Mouse (Mus musculus) cerebellum, postnatal 4 days (tissue): ENCODE measurements around the gene Xlr5a.
"Not testable (repeated sequence)": the region's sequence is repeated elsewhere in the genome, so short reads cannot be mapped to it uniquely, and the experiment has no call there.

Experiments used
- DNase-seq, 2 experiments: peaks; one replicate each; pipeline ENCODE4 v3.0.0; 2022; ENCODE audit warnings: low spot score in 2 of 2, mixed read lengths in 1 of 2

The Xlr5a gene

GRCm38 (mm10) chrX:73292876-73293275 is at the start of gene Xlr5a, which contains the start of gene Xlr5c:
Gene Xlr5a, minus strand, starts transcription at chrX:73292976.
Gene Xlr5c, minus strand, starts transcription at chrX:73292976.
- not testable (repeated sequence) for DNase-seq

DNA sequence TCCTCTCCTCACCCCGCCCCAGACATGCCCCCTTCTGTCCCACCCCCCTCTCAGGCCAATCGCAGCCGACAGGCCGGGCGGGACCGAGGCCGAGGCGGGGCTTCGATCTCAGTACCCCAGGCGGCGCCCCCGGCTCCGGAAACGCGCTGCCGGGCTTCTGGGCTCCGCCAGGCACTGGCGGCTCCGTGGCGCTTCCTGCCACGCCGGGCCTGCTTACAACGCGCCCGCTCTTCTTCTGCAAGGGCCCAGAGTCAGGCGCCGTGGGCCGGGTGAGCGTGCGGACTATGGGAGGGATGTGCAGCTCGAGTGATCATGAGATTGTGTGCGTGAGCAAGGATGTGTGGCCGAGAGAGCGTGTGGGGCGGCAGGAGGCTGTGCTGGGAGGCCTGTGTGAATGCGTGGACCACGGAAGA is 49.7 kb upstream of the Xlr5a start, which contains the start of gene Zfp275:
TSS of gene Zfp275 (plus strand) at position 139 of the 413 bp plus-strand sequence.
- peak; percentile 42 to 73 for DNase-seq

DNA sequence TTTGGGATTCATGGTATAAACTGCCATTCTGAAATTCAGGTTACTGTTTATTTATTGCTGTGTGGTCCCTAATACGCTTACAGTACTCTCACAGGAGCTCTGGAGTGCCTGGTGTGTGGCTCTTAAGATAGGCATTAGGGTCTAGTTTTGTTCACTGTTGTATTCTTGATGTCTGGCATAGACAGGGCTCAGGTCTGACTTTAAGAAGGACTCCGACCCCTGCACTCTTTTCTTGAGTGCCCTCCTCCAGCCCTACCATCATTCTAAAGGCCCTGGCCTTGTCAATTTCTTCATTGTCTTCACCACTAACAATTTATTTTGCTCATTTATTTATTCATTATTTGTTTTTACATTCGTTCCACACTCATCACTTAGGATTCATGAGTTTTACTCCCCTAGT is 49.3 kb upstream of the Xlr5a start:
- DNase-seq: no peak

DNA sequence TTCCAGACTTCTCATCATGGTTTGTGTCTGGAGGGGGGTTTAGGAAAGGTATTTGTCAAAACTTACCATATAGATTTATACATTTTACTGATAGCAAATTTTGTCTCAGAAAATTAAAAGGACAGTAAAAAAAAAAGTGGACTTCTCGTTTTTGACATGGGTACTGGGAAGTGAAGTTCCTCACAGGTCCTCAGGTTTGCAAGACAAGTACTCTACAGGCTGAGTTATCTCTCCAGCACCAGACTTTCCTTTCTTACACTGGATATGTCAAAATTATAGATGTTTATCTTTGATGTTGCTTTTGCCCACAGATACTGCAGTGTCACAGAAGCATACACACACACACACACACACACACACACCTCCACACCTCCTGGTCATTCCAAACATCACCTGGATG is 48.7 kb upstream of the Xlr5a start:
- DNase-seq: no peak

GRCm38 (mm10) chrX:73336740-73337139 is 44.0 kb upstream of the Xlr5a start, which contains the start of gene Gm45015:
Gene Gm45015, minus strand, starts transcription at chrX:73336840.
- no peak for DNase-seq

- DNase-seq: no peak
Observed at GRCm38 (mm10) chrX:73333548-73333947, 40.8 kb upstream of the Xlr5a start.

DNA sequence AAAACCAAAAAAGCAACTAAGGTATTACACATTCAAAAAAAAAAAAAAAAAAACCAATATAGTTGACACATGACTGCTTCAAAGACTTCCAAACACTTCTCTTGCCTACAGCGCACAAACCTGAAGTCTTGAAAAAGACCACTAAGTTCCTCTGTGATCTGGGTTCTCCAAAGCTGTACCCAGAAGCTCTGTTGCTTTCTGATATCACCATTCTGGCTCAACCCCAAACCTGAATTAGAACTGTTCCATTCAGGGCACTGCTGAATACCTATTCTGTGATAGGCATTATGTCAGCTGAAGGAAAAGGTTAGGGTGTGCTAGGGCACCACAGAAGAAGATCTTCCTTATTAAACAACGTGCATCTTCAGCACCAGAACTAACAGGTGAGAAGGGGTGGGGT is 34.4 kb upstream of the Xlr5a start:
- DNase-seq: no peak

DNA sequence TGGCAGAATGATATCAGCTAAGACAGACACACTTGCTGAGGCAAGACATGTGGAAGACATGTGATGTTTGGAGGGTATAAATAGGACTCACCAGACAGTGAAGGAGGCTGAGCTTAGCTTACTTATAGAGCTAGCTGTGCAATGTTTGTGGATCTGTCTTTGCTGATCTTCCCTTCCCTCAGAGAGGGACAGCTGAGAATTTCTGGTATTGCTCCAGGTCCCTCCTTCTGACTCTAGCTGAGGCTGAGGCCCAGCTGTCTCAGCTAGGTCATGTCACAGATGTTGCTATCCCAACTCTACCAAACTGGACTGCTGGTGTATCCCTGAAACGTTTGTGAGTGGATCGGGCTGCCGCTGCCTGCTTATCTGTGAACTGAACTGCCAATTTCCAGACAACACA is 28.3 kb upstream of the Xlr5a start:
- DNase-seq: no peak

DNA sequence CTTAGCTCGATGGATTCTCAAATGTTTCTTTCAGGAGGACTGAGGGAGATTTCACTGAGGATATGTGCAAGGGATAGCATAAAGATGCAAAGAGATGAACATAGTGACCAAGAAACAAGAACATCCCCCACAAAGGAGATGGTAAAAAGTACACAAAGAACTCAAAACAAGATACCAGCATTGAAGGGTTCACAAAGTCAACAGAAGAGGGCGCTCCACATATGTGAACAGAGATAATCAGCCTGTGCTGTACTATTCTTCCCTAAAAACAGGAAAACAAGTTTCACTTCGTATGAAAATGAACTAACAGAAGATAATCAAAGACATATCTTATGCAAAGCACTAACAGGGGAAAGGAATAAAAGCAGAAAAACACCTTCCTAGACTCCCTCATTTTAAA is 19.7 kb upstream of the Xlr5a start:
- DNase-seq: peak in 1 of 2 experiments; percentile 14

DNA sequence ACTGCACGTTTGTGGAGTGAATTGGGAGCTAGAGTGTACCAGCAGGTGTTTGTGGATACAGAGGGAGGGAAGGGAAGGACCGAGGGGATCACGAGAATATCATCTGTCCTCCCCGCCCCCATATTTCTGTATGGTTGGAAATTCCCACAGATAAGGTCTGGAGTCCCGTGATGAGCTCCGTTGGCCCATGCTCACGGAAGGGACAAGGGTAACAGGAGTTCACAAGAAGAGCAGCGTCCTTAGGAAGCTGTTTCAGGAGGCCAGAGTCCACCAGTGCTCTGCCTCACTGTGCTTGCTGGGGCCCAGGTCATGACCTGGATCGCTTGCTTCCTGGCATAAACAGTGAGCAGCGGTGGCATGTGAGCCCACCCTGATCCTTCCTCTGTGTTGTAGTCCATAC is 3.0 kb upstream of the Xlr5a start:
- not testable (repeated sequence) for DNase-seq

DNA sequence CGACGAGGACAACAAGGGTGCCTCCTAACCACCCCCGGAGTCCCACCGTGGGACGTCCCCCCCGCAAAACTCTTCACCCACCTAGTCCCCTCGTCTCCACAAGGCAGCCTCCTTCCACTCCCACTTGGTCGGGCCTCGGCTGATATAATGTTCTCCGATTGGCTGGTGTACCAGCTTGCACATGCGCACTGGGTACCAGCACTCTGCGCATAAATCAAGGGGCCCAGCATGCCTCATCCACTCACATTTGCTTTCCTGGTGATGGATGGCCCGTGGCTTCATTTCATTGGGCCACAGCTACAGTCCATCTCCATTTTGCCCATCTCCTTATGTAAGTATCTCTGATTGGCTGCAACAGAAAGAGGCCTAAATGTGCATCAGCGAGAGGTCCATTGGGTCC is 27.5 kb downstream of the Xlr5a start, which contains the start of gene Xlr3c:
TSS of gene Xlr3c (minus strand) at position 121 of the 400 bp plus-strand sequence.
- DNase-seq: not testable (repeated sequence)

DNA sequence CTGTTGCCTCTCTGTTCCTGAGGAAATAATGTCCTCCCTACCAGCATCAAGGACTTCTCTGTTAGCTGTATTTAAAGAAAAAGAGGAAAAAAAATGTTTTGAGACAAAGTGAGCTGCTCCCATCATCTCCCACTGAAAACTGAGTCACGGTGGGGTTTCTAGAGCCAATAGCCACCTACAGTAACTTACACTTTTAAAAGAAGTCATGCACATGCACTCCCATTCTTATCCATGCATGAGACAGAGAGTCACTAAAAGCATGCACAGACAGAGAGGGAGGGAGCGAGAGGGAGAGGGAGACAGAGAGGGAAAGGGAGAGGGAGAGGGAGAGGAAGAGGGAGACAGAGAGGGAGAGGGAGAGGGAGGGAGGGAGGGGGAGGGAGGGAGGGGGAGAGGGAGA is 30.3 kb downstream of the Xlr5a start:
- DNase-seq: not testable (repeated sequence)

DNA sequence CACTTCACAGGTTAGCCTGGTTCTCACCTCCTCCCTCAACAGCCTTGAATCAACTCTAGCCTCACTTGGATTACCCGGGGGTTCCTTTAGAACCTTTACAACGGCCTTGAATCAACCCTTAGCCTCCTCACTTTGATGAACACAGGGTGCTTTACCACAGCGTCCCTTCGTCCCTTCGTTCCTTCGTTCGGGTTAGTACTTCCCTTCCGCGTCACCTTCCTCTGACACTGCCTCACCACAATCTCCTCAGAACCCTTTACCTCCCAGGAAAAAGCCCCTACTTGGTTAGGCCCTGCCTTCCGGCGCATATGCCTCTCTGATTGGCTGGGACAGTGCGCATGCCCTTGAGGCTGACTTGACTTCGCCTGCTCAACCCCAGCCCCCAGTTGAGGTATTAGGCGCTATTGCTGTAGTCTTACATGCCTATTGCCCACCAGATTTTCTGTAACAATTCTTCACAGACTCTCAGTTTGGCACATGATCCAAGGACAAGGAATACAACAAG is 49.9 kb downstream of the Xlr5a start, which contains the start of gene Xlr4c:
TSS of gene Xlr4c (minus strand) at position 310 of the 505 bp plus-strand sequence.
- DNase-seq: not testable (repeated sequence)

DNA sequence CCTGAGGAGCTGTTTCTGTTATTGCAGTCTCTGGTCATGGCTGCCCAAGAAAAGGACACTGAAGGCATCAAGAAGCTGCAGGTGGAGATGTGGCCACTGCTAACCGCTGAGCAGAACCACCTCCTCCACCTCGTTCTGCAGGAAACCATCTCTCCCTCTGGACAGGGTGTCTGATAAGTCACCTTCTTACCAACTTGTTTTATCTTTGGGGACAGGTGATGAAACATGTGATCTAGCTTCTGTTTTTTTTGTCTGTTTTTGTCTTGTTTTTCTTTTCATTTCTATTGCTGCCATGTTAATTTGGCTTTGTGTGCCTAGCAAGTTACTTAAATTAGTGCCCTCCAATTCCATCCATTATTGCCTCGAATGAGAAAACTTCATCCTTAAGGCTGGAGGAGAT is 63.5 kb downstream of the Xlr5a start:
- DNase-seq: no peak

DNA sequence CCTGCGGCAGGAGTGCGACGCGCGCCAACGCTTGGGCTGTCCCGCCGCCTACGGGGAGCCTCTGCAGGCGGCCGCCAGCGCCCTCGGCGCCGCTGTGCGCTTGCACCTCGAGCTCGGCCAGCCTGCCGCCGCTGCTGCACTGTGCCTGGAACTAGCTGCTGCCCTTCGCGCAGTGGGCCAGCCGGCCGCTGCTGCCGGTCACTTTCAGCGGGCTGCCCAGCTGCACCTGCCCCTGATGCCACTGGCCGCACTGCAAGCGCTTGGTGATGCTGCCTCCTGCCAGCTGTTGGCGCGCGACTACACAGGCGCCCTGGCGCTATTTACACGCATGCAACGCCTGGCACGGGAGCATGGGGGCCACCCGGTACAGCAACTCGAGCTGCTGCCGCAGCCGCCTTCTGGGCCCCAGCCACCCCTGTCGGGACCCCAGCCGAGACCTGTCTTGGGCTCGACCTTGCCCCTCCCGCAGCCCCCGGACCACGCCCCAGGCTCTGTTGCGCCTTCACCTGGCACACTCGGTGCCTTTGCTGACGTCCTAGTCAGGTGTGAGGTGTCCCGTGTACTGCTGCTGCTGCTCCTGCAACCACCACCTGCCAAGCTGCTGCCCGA is 64.1 kb downstream of the Xlr5a start:
- peak; percentile 24 to 49 for DNase-seq

- peak; percentile 36 to 74 for DNase-seq
Observed at GRCm38 (mm10) chrX:73227914-73228605, 64.7 kb downstream of the Xlr5a start, which contains the start of gene F8a. Gene F8a, plus strand, starts transcription at chrX:73228291.

GRCm38 (mm10) chrX:73225365-73225764 is 67.4 kb downstream of the Xlr5a start:
- DNase-seq: no peak

DNA sequence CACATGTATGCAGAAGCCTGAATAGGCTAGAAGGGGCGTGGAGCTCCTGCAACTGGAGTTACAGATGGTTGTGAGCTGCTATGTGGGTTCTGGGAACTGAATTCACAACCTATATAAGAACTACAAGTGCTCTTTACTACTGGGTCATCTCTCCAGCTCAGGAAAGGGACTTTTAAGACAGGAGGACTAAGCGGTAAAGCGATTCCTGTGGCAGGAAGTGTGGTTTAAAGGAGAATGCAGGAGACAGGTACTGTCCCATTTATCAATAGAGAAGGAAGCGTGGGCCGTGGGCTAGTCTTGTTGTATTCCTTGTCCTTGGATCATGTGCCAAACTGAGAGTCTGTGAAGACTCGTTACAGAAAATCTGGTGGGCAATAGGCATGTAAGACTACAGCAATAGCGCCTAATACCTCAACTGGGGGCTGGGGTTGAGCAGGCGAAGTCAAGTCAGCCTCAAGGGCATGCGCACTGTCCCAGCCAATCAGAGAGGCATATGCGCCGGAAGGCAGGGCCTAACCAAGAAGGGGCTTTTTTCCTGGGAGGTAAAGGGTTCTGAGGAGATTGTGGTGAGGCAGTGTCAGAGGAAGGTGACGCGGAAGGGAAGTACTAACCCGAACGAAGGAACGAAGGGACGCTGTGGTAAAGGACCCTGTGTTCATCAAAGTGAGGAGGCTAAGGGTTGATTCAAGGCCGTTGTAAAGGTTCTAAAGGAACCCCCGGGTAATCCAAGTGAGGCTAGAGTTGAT is 78.8 kb downstream of the Xlr5a start, which contains the start of gene Xlr4b:
TSS of gene Xlr4b (plus strand) at position 515 of the 746 bp plus-strand sequence.
- not testable (repeated sequence) for DNase-seq

DNA sequence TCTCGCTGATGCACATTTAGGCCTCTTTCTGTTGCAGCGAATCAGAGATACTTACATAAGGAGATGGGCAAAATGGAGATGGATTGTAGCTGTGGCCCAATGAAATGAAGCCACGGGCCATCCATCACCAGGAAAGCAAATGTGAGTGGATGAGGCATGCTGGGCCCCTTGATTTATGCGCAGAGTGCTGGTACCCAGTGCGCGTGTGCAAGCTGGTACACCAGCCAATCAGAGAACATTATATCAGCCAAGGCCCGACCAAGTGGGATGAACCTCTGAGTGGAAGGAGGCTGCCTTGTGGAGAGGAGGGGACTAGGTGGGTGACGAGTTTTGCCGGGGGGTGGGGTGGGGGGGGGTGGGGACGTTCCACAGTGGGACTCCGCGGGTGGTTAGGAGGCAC is 100.8 kb downstream of the Xlr5a start, which contains the start of gene Xlr3b:
TSS of gene Xlr3b (plus strand) at position 274 of the 400 bp plus-strand sequence.
- DNase-seq: not testable (repeated sequence)

DNA sequence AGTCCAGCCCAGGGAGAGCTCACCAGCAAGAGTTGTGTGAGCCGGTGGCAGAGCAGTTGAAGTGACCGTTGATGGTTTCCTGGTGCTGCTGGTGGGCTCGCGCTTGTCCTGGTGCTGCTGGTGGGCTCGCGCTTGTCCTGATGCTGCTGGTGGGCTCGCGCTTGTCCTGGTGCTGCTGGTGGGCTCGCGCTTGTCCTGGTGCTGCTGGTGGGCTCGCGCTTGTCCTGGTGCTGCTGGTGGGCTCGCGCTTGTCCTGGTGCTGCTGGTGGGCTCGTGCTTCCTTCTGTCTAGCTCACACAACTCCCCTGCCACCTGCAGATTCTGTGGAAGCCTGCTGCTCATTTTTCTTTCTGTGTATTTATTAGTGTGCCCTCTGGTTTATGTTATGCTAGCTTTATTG is 115.9 kb downstream of the Xlr5a start, which contains the start of gene Spin2d:
TSS of gene Spin2d (minus strand) at position 101 of the 400 bp plus-strand sequence.
- not testable (repeated sequence) for DNase-seq

- DNase-seq: not testable (repeated sequence)
Observed at GRCm38 (mm10) chrX:73149350-73149749, 143.4 kb downstream of the Xlr5a start, which contains the start of gene DXBay18. Gene DXBay18, minus strand, starts transcription at chrX:73149450.
